Mouse (Mus musculus): ENCODE data around the gene Crat. TPM values are rescaled to one million over a fixed set of nuclear protein-coding genes. Genes with fewer than 3 reads are reported as not detected.

The Crat gene
- total and polyA plus RNA-seq, 2 experiments: 9.2 to 65.2 TPM

DNA sequence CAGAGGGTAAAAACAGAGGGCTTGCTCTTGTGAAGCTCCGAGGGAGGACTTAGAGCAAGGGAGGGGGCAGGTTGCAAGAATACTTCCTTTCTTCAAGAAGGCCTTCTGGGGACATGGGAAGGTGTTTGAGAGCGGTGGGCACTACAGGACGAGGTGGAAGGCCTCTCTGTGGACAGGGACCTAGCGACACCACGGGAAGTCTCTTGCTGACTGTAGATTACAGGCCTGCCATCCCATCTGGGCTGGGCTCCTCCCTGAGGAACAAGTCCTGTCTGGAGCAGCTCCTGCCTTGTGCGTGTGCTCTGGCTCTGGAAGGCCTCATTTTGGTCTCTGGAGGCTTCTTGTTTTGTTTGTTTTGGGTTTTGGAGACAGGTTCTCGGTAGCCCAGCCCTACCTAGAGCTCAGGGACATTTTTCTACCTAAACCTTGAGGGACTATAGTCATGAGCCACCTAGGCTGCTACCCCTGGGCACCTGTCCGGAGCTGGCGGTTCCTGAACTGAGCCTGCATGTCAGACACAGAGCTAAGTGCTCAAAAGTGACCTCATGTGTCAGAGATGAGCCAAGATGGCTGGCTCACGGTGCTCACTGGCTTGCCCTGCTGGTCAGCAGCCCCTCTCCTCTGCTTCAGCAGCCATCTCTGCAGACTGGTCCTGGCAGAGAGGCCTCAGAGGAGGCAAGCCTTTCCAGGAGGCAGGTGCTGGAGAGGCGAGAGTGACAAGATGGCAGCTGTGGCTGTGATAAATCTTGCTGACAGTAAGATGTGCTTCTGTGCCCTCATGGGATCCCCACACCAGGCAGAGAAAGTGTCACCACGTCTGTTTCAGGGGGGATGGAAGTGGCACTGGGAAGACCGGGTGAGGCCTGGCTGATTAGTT, 40.7 kb upstream of the Crat start:
- no peak overlapping the region for H3K9ac ChIP-seq (ENCODE audit: low read depth, low read length)
- no peak overlapping the region for H3K4me3 ChIP-seq (ENCODE audit: insufficient read depth, low read depth, low read length)
- no peaks in the 10 kb centered on the region for H3K36me3 ChIP-seq (ENCODE audit: control insufficient read depth, insufficient read depth, low read length)
- H3K27me3 ChIP-seq (ENCODE audit: control insufficient read depth, insufficient read depth, low read length): no peaks in the 10 kb centered on the region
- no peaks in the 10 kb centered on the region for H3K79me2 ChIP-seq (ENCODE audit: control insufficient read depth, insufficient read depth, low read length)
- WGBS: 81% methylated on average over 13 of the region's 13 CpGs
- H3K27ac ChIP-seq (replicated peaks; ENCODE audit: insufficient read depth, low read depth, low read length): no peak overlapping the region
- TF ChIP-seq CTCF (IDR thresholded peaks at IDR 0.05; ENCODE audit: low read depth, low read length) (no peak), POLR2A (IDR thresholded peaks at IDR 0.05; ENCODE audit: extremely low read depth, insufficient read depth, low read length) (no peak)
- H3K4me1 ChIP-seq (ENCODE audit: control insufficient read depth, insufficient read depth, low read length): no peaks in the 10 kb centered on the region
- no peak for DNase-seq (ENCODE audit: extremely low read depth, low read depth, low spot score)

DNA sequence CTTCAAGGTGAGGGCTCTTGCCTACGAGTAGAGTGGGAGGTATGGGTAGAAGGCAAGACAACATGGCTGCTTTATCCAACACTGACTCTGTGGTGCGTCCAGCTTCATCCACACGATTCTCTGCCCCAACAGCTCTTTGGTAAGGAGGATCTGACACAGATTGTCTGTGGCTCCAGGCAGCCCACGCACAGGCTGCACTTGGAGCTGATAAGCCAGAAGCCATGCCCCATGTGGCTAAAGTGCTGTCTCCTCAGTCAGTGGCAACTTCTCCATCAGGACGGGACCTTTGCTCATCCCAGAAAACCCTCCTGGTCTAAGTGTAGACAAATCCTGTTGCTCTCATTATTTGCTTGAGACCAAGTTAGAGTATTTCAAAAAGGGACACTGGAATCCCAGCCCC, 39.0 kb upstream of the Crat start:
- Histone ChIP-seq H3K36me3 (ENCODE audit: control insufficient read depth, insufficient read depth, low read length) (no peaks in the 10 kb centered on the region), H3K4me1 (ENCODE audit: control insufficient read depth, insufficient read depth, low read length) (no peaks in the 10 kb centered on the region), H3K27me3 (ENCODE audit: control insufficient read depth, insufficient read depth, low read length) (no peaks in the 10 kb centered on the region), H3K27ac (replicated peaks; ENCODE audit: insufficient read depth, low read depth, low read length) (no peak overlapping the region), H3K4me3 (ENCODE audit: insufficient read depth, low read depth, low read length) (no peak overlapping the region), H3K9ac (ENCODE audit: low read depth, low read length) (no peak overlapping the region), H3K79me2 (ENCODE audit: control insufficient read depth, insufficient read depth, low read length) (no peaks in the 10 kb centered on the region)
- 91% methylated on average over 5 of the region's 5 CpGs for WGBS
- DNase-seq (ENCODE audit: extremely low read depth, low read depth, low spot score): no peak
- TF ChIP-seq POLR2A (IDR thresholded peaks at IDR 0.05; ENCODE audit: extremely low read depth, insufficient read depth, low read length): no peak
- TF ChIP-seq CTCF (IDR thresholded peaks at IDR 0.05; ENCODE audit: low read depth, low read length): no peak

DNA sequence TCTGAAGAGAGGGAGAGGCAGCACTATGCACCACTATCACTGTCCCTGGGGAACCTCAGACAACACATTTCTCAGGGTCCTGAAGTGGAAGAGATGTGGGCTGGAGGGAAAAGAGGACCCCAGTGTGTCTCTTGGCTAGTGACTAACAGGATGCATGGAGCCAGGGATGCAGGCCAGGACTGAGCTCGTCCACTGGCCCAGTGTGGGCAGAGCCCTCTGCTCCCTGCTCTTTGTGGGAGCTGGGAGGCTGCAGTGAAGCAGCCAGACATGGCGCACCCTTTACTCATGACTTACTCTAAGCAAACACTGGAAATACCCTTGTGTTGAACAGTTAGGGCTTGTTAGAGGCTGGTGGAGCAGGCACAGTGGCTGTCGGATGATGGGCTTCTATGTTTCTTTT, 38.0 kb upstream of the Crat start:
- Histone ChIP-seq H3K79me2 (ENCODE audit: control insufficient read depth, insufficient read depth, low read length) (no peaks in the 10 kb centered on the region), H3K36me3 (ENCODE audit: control insufficient read depth, insufficient read depth, low read length) (no peaks in the 10 kb centered on the region), H3K27me3 (ENCODE audit: control insufficient read depth, insufficient read depth, low read length) (no peaks in the 10 kb centered on the region), H3K27ac (replicated peaks; ENCODE audit: insufficient read depth, low read depth, low read length) (no peak overlapping the region), H3K9ac (ENCODE audit: low read depth, low read length) (no peak overlapping the region), H3K4me3 (ENCODE audit: insufficient read depth, low read depth, low read length) (no peak overlapping the region), H3K4me1 (ENCODE audit: control insufficient read depth, insufficient read depth, low read length) (no peaks in the 10 kb centered on the region)
- DNase-seq (ENCODE audit: extremely low read depth, low read depth, low spot score): no peak
- 91% methylated on average over 3 of the region's 3 CpGs for WGBS
- TF ChIP-seq POLR2A (IDR thresholded peaks at IDR 0.05; ENCODE audit: extremely low read depth, insufficient read depth, low read length) (no peak), CTCF (IDR thresholded peaks at IDR 0.05; ENCODE audit: low read depth, low read length) (no peak)

DNA sequence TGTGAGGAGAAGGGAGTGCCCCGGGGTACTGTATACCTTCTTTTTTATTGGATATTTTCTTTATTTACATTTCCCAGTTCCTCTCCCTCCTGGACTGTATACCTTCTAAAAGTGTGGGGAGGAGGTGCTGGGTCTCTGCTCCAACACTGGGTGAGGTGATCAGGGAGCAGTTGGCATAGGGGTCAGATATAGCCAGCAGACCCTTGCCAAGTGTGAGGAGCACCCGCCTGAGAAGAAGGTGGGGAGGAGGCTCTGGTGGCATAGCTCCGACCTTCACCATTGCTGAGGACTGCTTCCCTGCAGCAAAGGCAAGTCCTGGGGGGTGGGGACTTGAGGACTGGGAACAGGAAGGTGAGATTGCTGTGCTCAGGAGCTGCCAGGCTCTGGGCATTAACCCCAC, 35.9 kb upstream of the Crat start:
- H3K4me1 ChIP-seq (ENCODE audit: control insufficient read depth, insufficient read depth, low read length): peaks cover 1% of the 10 kb centered on the region; the same call in 1 of the 2 replicates
- H3K79me2 ChIP-seq (ENCODE audit: control insufficient read depth, insufficient read depth, low read length): no peaks in the 10 kb centered on the region
- no peak overlapping the region for H3K4me3 ChIP-seq (ENCODE audit: insufficient read depth, low read depth, low read length)
- 77% methylated on average over 3 of the region's 3 CpGs for WGBS
- H3K27me3 ChIP-seq (ENCODE audit: control insufficient read depth, insufficient read depth, low read length): no peaks in the 10 kb centered on the region
- DNase-seq (ENCODE audit: extremely low read depth, low read depth, low spot score): no peak
- no peak overlapping the region for H3K9ac ChIP-seq (ENCODE audit: low read depth, low read length)
- no peak for TF ChIP-seq POLR2A (IDR thresholded peaks at IDR 0.05; ENCODE audit: extremely low read depth, insufficient read depth, low read length)
- TF ChIP-seq CTCF (IDR thresholded peaks at IDR 0.05; ENCODE audit: low read depth, low read length): no peak
- no peaks in the 10 kb centered on the region for H3K36me3 ChIP-seq (ENCODE audit: control insufficient read depth, insufficient read depth, low read length)
- H3K27ac ChIP-seq (replicated peaks; ENCODE audit: insufficient read depth, low read depth, low read length): no peak overlapping the region

DNA sequence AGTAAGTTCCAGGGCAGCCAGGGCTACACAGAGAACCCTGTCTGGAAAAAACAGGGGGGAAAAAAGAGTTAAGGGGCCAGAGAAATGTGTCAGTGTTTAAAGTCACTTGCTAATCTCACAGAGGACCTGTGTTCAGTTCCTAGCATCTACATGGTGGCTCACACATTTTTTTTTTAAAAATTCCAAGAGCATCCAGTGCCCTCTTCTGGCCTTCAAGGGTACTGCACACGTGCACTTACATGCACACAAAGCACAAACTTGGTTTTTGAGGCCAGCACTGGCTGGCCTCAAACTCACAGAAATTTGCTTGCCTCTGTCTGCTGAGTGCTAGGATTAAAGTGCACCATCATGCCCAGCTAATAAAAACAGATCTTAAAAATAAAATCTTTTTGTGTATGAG, 34.9 kb upstream of the Crat start:
- no peak overlapping the region for H3K9ac ChIP-seq (ENCODE audit: low read depth, low read length)
- no peak overlapping the region for H3K4me3 ChIP-seq (ENCODE audit: insufficient read depth, low read depth, low read length)
- no peak overlapping the region for H3K27ac ChIP-seq (replicated peaks; ENCODE audit: insufficient read depth, low read depth, low read length)
- H3K27me3 ChIP-seq (ENCODE audit: control insufficient read depth, insufficient read depth, low read length): no peaks in the 10 kb centered on the region
- DNase-seq (ENCODE audit: extremely low read depth, low read depth, low spot score): no peak
- no peaks in the 10 kb centered on the region for H3K79me2 ChIP-seq (ENCODE audit: control insufficient read depth, insufficient read depth, low read length)
- H3K4me1 ChIP-seq (ENCODE audit: control insufficient read depth, insufficient read depth, low read length): peaks cover 2% of the 10 kb centered on the region; the same call in 1 of the 2 replicates
- WGBS: 83% methylated on average over 1 of the region's 1 CpGs
- TF ChIP-seq POLR2A (IDR thresholded peaks at IDR 0.05; ENCODE audit: extremely low read depth, insufficient read depth, low read length): no peak
- TF ChIP-seq CTCF (IDR thresholded peaks at IDR 0.05; ENCODE audit: low read depth, low read length): peak; percentile 43; the same call in 1 of the 2 replicates
- no peaks in the 10 kb centered on the region for H3K36me3 ChIP-seq (ENCODE audit: control insufficient read depth, insufficient read depth, low read length)

DNA sequence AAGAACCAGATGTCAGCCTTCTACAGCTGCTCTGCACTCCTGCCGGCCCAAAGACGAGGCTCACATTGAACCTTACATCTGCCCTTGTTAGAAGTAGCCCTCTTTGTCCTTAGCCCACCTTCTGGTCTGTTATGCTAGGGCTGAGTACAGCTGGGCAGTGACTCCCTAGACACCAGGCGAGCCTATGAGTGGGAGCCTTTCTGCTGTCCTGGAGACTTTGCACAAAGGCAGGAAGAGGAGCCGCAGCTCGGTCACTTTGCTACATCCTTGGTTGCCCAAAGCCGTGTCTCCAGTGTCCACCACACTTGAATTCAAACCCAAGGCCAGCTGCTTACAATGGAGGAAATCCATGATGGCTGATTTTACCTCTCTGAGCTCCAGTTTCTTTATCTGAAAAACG, 32.8 kb upstream of the Crat start:
- Histone ChIP-seq H3K9ac (ENCODE audit: low read depth, low read length) (no peak overlapping the region), H3K27me3 (ENCODE audit: control insufficient read depth, insufficient read depth, low read length) (no peaks in the 10 kb centered on the region), H3K27ac (replicated peaks; ENCODE audit: insufficient read depth, low read depth, low read length) (no peak overlapping the region), H3K36me3 (ENCODE audit: control insufficient read depth, insufficient read depth, low read length) (no peaks in the 10 kb centered on the region), H3K4me1 (ENCODE audit: control insufficient read depth, insufficient read depth, low read length) (peaks cover 2% of the 10 kb centered on the region; the same call in 1 of the 2 replicates), H3K79me2 (ENCODE audit: control insufficient read depth, insufficient read depth, low read length) (no peaks in the 10 kb centered on the region), H3K4me3 (ENCODE audit: insufficient read depth, low read depth, low read length) (no peak overlapping the region)
- no peak for DNase-seq (ENCODE audit: extremely low read depth, low read depth, low spot score)
- WGBS: 84% methylated on average over 7 of the region's 7 CpGs
- no peak for TF ChIP-seq CTCF (IDR thresholded peaks at IDR 0.05; ENCODE audit: low read depth, low read length)
- TF ChIP-seq POLR2A (IDR thresholded peaks at IDR 0.05; ENCODE audit: extremely low read depth, insufficient read depth, low read length): no peak
